Mouse (Mus musculus) forebrain, embryonic 15.5 days (tissue): Measurements from ENCODE around the gene Icam1. TPM values are rescaled to one million over a fixed set of nuclear protein-coding genes. Genes with fewer than 3 reads are reported as not detected.
"Not testable (repeated sequence)": the region's sequence is repeated elsewhere in the genome, so short reads cannot be mapped to it uniquely, and the experiment has no call there.

Source experiments
- ATAC-seq: fragments of 200-750 bp; cut with Nextera tagmentation; replicated peaks from 2 replicates; pipeline ENCODE4 v1.8.0; 2017; ENCODE audit warnings: mild to moderate bottlenecking, moderate TSS enrichment, moderate library complexity
- H3K27ac ChIP-seq: fragments of 300-500 bp; sonication (generic); replicated peaks from 2 replicates; pipeline ENCODE4 v1.5.1; 2015; ENCODE audit warnings: mild to moderate bottlenecking, inconsistent platforms
- H3K27me3 ChIP-seq: fragments of 300-500 bp; sonication (generic); 2 replicates; pipeline ENCODE4 v1.6.1; 2015; ENCODE audit warnings: inconsistent platforms
- H3K36me3 ChIP-seq: fragments of 300-500 bp; sonication (generic); 2 replicates; pipeline ENCODE4 v1.6.1; 2015; ENCODE audit warnings: mild to moderate bottlenecking, inconsistent platforms
- H3K4me1 ChIP-seq: fragments of 300-500 bp; sonication (generic); 2 replicates; pipeline ENCODE4 v1.6.1; 2015; ENCODE audit warnings: inconsistent platforms
- H3K4me2 ChIP-seq: fragments of 300-500 bp; sonication (generic); replicated peaks from 2 replicates; pipeline ENCODE4 v1.6.1; 2015; ENCODE audit warnings: mild to moderate bottlenecking, inconsistent platforms
- H3K4me3 ChIP-seq: fragments of 300-500 bp; sonication (generic); 2 replicates; pipeline ENCODE4 v1.5.1; 2015; ENCODE audit warnings: mild to moderate bottlenecking, inconsistent platforms
- H3K9ac ChIP-seq: fragments of 300-500 bp; sonication (generic); replicated peaks from 2 replicates; pipeline ENCODE4 v1.6.1; 2015; ENCODE audit warnings: mild to moderate bottlenecking, inconsistent platforms
- H3K9me3 ChIP-seq: fragments of 300-500 bp; sonication (generic); 2 replicates; pipeline ENCODE4 v1.6.1; 2016; ENCODE audit warnings: inconsistent platforms
- WGBS: fragments of 180-500 bp; shearing (Covaris S2); methylation state at CpG from one replicate; pipeline ENCODE4 v1.1.7; 2015; ENCODE audit warnings: mixed read lengths; 5-methylcytosine and 5-hydroxymethylcytosine counted together
- polyA plus RNA-seq: library from polyadenylated mRNA; unstranded; fragments of >200 nt; fragmentation: Nextera tagmentation; extraction: Ambion mirVana; gene quantifications from 2 replicates; pipeline ENCODE4 v1.2.1, GENCODE M21; 2015

The Icam1 gene
- polyA plus RNA-seq, 1 experiment from 2014 or later: 2.8 TPM

DNA sequence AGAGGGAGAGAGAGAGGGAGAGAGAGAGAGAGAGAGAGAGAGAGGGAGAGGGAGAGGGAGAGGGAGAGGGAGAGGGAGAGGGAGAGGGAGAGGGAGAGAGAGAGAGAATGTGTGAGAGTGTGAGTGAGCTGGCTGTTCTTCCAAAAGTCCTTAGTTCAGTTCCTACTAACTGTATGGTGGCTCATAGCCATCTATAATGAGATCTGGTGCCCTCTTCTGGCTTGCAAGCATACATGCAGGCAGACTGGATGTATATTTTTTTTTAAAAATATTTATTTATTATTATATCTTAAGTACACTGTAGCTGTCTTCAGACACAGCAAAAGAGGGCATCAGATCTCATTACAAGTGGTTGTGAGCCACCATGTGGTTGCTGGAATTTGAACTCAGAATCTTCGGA is 17.4 kb upstream of the Icam1 start:
- not testable (repeated sequence) for H3K4me2 ChIP-seq, H3K27me3 ChIP-seq, H3K9me3 ChIP-seq, H3K27ac ChIP-seq, H3K4me1 ChIP-seq, H3K9ac ChIP-seq, H3K4me3 ChIP-seq, ATAC-seq, H3K36me3 ChIP-seq
- WGBS: 80% methylated on average over 1 of the region's 1 CpGs

DNA sequence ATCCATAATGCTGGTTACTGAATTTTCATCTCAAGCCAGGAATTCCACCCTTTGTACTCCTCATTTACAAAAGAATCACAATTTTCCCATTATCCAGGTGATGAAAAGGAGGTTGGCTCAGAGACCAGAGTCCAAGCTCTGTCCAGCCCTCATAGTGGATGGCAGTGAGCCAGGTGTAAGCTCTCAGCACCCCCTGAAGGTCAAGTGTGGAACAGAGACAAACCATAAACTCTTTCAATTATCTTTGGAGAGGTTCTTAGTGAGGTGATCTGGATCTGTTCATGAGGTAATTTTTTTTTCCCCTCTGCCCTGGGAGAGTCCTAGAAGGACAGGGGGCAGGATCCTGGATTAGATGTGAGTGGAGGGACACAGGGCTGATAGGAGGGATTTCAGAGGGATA is 15.0 kb upstream of the Icam1 start:
- Histone ChIP-seq H3K4me1 (peaks cover 12% of the 10 kb centered on the region), H3K27me3 (no peaks in the 10 kb centered on the region), H3K9me3 (no peaks in the 10 kb centered on the region), H3K27ac (no peak overlapping the region), H3K36me3 (peaks cover 8% of the 10 kb centered on the region), H3K4me3 (no peak overlapping the region), H3K4me2 (no peak overlapping the region), H3K9ac (no peak overlapping the region)
- ATAC-seq: no peak

- WGBS: 77% methylated on average over 6 of the region's 6 CpGs
- Histone ChIP-seq H3K36me3 (peaks cover 15% of the 10 kb centered on the region), H3K4me2 (peak overlapping the region; percentile 81; the same call in 1 of the 2 replicates), H3K4me3 (no peak overlapping the region), H3K4me1 (peaks cover 12% of the 10 kb centered on the region), H3K27ac (no peak overlapping the region), H3K27me3 (no peaks in the 10 kb centered on the region), H3K9ac (no peak overlapping the region), H3K9me3 (no peaks in the 10 kb centered on the region)
- no peak for ATAC-seq
Observed at GRCm38 (mm10) chr9:21001651-21002200, 14.1 kb upstream of the Icam1 start.

DNA sequence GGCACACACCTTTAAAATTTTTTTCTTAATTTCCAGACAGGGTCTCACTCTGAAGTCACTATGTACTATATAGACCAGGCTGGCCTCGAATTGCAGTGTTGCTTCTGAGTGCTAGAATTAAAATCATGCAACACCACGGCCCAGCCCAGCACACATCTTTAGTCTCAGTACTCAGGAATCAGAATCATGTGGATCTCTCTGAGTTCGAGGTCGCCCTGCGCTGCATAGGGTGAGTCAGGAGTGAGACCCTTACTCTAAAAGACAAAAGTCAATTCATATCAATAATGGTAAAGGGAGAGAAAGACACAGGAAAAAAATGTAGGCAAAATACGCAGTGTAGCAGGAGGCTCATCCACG is 13.5 kb upstream of the Icam1 start:
- Histone ChIP-seq H3K4me2 (peak overlapping the region; percentile 81), H3K27me3 (no peaks in the 10 kb centered on the region), H3K4me1 (peaks cover 12% of the 10 kb centered on the region), H3K4me3 (peak overlapping the region; percentile 87), H3K27ac (peak overlapping the region; percentile 86), H3K36me3 (peaks cover 20% of the 10 kb centered on the region), H3K9me3 (no peaks in the 10 kb centered on the region), H3K9ac (peak overlapping the region; percentile 87)
- ATAC-seq: peak; percentile 53; the same call in 1 of the 2 replicates
- 11% methylated on average over 7 of the region's 7 CpGs for WGBS

GRCm38 (mm10) chr9:21002627-21003551 is 12.9 kb upstream of the Icam1 start, which contains the start of gene Mrpl4:
Mrpl4 (plus strand) TSS chr9:21002738.
- H3K9me3 ChIP-seq: no peaks in the 10 kb centered on the region
- H3K9ac ChIP-seq: peak within 1 kb of the TSS; percentile 87
- WGBS: under 1% methylated on average over 72 of the region's 72 CpGs
- peak; percentile 93 for ATAC-seq
- peak within 1 kb of the TSS; percentile 86 for H3K27ac ChIP-seq
- no peaks in the 10 kb centered on the region for H3K27me3 ChIP-seq
- peaks cover 26% of the 10 kb centered on the region for H3K36me3 ChIP-seq
- H3K4me1 ChIP-seq: peaks cover 12% of the 10 kb centered on the region
- peak within 1 kb of the TSS; percentile 87 for H3K4me3 ChIP-seq
- H3K4me2 ChIP-seq: peak within 1 kb of the TSS; percentile 81

GRCm38 (mm10) chr9:21007313-21007952 is 8.4 kb upstream of the Icam1 start:
- Histone ChIP-seq H3K4me2 (no peak overlapping the region), H3K36me3 (peaks cover 40% of the 10 kb centered on the region), H3K9me3 (no peaks in the 10 kb centered on the region), H3K27me3 (no peaks in the 10 kb centered on the region), H3K4me3 (no peak overlapping the region), H3K27ac (no peak overlapping the region), H3K9ac (no peak overlapping the region), H3K4me1 (peaks cover 8% of the 10 kb centered on the region)
- WGBS: 94% methylated on average over 10 of the region's 10 CpGs
- no peak for ATAC-seq

GRCm38 (mm10) chr9:21008007-21008406 is 7.8 kb upstream of the Icam1 start:
- no peak overlapping the region for H3K4me2 ChIP-seq
- H3K27ac ChIP-seq: no peak overlapping the region
- peaks cover 7% of the 10 kb centered on the region for H3K4me1 ChIP-seq
- no peak overlapping the region for H3K4me3 ChIP-seq
- H3K9ac ChIP-seq: no peak overlapping the region
- no peaks in the 10 kb centered on the region for H3K9me3 ChIP-seq
- 83% methylated on average over 7 of the region's 7 CpGs for WGBS
- H3K27me3 ChIP-seq: no peaks in the 10 kb centered on the region
- peaks cover 40% of the 10 kb centered on the region for H3K36me3 ChIP-seq
- ATAC-seq: no peak

DNA sequence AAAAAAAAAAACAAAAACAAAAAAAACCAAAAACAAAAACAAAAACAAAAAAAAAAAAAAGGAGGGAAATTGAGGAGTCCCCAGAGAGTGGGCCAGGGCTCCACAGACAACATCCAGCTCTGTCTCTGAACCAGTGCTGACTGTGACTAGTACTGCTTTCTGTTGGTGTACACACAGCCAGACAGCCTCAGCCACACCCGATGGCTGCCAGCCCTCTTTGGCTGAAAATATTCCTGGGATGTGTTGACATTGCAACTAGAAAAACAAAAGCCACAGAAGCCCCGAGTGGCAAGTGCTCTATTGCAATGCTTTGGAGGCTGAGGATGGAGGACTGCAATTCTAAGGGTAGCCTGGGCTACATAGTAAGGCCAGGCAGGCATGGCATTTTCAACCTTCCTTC is 5.4 kb upstream of the Icam1 start:
- Histone ChIP-seq H3K4me1 (peaks cover 4% of the 10 kb centered on the region), H3K9me3 (no peaks in the 10 kb centered on the region), H3K27me3 (peaks cover 16% of the 10 kb centered on the region), H3K9ac (no peak overlapping the region), H3K4me2 (no peak overlapping the region), H3K4me3 (no peak overlapping the region), H3K36me3 (peaks cover 36% of the 10 kb centered on the region), H3K27ac (no peak overlapping the region)
- ATAC-seq: no peak
- WGBS: 60% methylated on average over 2 of the region's 2 CpGs

DNA sequence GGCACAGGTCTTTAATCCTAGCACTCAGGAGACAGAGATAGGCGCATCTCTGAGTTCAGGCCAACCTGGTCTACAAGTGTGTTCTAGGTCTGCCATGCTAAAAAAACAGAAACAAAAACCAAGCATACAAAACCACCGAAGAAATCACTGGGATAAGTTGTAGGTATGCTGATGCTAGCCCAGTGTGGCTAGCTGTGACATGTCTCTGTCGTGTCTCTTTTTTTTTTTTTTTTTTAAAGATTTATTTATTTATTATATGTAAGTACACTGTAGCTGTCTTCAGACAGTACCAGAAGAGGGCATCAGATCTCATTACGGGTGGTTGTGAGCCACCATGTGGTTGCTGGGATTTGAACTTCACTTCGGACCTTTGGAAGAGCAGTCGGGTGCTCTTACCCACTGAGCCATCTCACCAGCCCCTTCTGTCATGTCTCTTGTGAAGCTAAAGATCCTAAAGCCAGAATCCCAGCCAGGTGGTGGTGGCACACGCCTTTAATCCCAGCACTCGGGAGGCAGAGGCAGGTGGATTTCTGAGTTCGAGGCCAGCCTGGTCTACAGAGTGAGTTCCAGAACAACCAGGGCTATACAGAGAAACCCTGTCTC is 4.7 kb upstream of the Icam1 start:
- H3K27me3 ChIP-seq: peaks cover 23% of the 10 kb centered on the region
- not testable (repeated sequence) for ATAC-seq, H3K27ac ChIP-seq, H3K4me2 ChIP-seq, H3K9me3 ChIP-seq, H3K9ac ChIP-seq, H3K4me3 ChIP-seq
- peaks cover 10% of the 10 kb centered on the region for H3K4me1 ChIP-seq
- WGBS: 72% methylated on average over 9 of the region's 9 CpGs
- peaks cover 30% of the 10 kb centered on the region for H3K36me3 ChIP-seq

GRCm38 (mm10) chr9:21011846-21012312 is 3.9 kb upstream of the Icam1 start:
- Histone ChIP-seq H3K9ac (no peak overlapping the region), H3K27ac (no peak overlapping the region), H3K27me3 (peaks cover 30% of the 10 kb centered on the region), H3K4me1 (peaks cover 11% of the 10 kb centered on the region), H3K36me3 (peaks cover 24% of the 10 kb centered on the region), H3K4me3 (no peak overlapping the region), H3K4me2 (no peak overlapping the region), H3K9me3 (no peaks in the 10 kb centered on the region)
- 75% methylated on average over 5 of the region's 5 CpGs for WGBS
- ATAC-seq: no peak

DNA sequence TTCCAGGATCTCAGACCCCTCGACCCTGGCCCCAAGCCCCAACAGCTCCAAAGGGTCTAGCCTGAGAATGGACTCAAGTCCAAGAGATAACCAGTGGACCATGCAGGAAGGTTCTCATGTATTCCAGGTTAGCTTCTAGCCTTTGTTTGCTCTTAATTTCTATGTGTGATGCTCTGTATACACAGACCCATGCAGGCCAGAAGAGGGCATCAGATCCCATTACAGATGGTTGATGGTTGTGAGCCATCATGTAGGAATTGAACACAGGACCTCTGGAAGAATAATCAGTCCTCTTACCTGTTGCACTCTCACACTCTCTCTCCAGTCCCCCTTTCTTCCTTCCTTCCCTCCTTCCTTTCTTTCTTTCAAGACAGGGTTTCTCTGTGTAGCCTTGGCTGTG is 3.4 kb upstream of the Icam1 start:
- H3K9ac ChIP-seq: no peak overlapping the region
- no peak overlapping the region for H3K27ac ChIP-seq
- ATAC-seq: no peak
- 38% methylated on average over 1 of the region's 1 CpGs for WGBS
- no peak overlapping the region for H3K4me3 ChIP-seq
- H3K4me2 ChIP-seq: no peak overlapping the region
- H3K4me1 ChIP-seq: peaks cover 11% of the 10 kb centered on the region
- no peaks in the 10 kb centered on the region for H3K9me3 ChIP-seq
- peaks cover 19% of the 10 kb centered on the region for H3K36me3 ChIP-seq
- peaks cover 35% of the 10 kb centered on the region for H3K27me3 ChIP-seq
